Mouse (Mus musculus) kidney, postnatal 25 days (tissue): ENCODE data around the gene Smn1.
"Not testable (repeated sequence)": the region's sequence is repeated elsewhere in the genome, so short reads cannot be mapped to it uniquely, and the experiment has no call there.

ENCODE experiments used
- DNase-seq, 2 experiments: peaks; one replicate each; pipeline ENCODE4 v3.0.0; 2021; ENCODE audit warnings: mixed read lengths in 2 of 2

The Smn1 gene

DNA sequence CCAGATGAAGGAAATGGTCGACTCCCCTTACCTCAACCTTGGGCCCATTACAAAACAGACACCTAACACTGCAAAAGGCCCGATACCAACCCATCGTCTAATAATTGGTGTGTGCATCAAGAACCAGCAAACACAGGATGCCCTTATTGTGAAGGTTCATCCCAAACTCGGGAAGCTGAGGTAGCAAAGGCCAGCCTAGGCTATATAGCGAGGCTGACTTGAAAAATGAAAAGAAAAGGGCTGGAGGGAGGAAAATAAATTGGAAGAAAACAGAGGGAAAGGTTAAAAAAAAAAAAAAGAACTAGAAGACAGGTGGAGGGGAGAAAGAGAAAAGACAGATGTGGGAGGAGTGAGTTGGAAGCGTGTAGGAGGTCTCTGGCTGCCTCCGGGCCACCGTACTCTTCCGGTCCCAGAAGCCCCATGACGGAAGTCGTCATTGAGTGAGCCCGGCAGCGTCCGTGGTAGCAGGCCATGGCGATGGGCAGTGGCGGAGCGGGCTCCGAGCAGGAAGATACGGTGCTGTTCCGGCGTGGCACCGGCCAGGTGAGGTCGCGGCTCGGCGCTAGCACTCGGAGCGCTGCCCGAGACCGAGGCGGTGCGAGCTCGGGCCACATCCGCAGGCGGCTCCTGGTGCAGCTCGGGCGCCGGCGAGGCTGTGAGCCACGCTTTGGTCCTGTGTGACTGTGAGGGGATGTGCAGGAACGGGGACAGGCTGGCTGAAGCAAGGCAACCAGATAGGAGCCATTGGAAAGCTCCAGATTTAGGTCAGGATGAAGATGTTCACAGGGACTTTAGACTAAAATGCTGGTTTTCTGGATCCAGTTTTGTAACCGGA, at the start of gene Smn1:
TSS of gene Smn1 (plus strand) at position 430 of the 835 bp plus-strand sequence.
- DNase-seq, result peak; percentile 97 to 98

DNA sequence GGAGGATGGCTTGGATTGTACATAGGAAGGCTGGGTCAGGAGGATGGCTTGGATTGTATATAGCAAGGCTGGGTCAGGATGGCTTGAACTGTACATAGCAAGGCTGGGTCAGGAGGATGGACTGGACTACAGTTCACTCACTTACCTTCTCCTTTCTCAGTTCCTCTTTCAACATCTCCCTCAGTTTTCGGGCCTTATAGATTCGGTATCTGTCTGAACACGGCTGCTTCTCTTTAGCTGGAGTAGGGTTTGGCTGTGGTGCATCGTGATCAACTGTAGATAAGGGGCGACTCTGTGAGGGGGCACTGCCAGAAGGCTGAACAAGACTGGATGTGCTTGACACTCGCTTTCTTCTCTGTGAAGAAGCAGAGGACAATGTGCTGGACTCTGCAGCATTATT, 25.8 kb upstream of the Smn1 start:
- DNase-seq, result no peak

DNA sequence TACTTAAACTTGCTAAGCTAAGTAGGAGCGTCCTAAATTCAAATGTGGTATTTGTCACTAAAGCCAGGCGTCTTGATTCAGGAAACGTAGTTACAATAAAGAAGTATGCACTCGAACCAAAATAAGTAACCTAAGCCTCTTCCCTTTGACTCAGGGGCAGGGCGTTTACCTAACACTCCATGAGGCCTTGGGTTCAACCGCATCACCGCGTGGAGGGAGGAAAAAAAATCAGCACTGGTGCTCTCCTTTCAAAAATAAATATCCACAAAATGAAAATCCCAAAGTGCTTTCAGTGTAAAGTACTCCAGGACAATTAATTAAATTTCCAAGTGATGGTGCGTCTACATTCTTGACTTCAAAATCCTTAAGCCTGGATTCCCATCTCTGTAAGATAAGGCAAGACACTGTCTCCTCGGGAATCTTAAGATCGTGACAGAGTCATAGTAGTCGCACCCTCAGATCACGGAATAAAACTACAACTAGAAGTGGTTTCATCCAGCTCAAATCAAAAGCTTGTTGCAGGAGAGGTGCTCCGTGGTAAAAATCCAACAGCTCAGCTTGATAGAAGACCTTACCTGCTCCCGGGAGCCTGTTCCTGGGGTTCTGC, 21.5 kb upstream of the Smn1 start:
- no peak for DNase-seq

DNA sequence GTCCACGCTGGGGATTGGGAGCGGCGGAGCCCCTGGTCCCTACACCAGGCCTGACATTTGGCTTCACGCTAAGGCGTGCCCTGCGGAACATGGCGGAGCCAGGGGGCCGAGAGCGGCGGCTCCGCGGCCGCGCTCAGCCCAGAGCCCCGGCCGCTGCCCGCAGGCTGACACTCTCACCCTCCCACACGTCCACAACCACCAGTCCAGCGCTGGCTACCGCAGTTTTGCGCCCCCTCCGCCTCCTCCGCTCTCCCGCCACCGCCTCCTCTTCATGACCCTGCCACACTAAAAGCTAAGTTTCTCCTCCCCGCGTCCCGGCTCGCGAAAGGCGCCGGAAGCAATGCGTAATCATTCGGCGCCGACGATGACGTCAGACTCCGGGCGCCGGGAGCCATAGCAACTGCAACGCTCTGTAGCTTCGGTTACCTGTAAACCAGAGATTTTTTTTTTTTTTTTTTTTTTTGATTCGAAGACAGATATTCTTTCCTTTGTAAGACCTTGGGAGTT, 20.9 kb upstream of the Smn1 start, which contains the start of gene Bdp1:
TSS of gene Bdp1 (minus strand) at position 323 of the 507 bp plus-strand sequence.
- DNase-seq, result peak; percentile 96

DNA sequence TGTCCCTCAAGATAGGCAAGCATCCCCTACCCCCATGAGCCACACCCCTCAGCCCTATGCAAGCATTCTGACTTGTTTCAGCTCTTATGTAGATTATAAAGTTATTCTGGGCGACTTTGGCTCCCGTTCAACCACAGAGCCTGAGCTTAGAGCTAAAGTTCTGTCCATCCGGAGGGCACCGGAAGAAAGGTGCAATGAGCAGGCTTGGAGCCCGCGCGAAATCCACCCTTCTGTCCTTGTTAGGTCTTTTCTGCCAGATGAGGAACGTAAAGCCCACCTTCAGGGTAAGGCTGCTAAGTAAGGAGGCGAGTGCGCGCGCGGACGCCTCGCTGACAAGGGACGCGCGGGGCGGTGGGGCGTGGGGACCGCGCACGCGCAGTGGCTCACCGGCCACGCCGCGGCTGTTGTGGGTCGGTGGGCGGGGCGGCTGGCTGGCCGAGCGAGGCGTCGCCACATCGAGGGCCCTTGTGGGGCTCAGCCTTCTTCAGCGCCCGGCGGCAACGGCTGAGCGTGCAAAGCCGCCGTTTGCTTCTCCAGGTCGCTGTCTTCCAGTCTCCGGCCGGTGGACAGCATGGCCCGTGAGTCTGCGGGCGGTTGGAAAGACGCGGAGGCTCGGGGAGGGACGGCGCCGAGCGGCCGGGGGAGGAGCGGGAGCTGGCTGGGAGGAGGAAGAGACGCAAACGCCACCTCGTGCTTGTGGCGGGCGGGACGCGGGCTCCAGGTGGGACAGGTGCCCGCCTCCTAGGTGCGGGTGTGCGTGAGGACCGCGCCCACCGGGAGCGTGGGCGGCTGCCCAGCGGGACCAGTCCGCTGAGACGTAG, 16.8 kb upstream of the Smn1 start, which contains the start of gene Serf1:
TSS of gene Serf1 (plus strand) at position 361 of the 821 bp plus-strand sequence.
- peak; percentile 85 to 89 for DNase-seq

DNA sequence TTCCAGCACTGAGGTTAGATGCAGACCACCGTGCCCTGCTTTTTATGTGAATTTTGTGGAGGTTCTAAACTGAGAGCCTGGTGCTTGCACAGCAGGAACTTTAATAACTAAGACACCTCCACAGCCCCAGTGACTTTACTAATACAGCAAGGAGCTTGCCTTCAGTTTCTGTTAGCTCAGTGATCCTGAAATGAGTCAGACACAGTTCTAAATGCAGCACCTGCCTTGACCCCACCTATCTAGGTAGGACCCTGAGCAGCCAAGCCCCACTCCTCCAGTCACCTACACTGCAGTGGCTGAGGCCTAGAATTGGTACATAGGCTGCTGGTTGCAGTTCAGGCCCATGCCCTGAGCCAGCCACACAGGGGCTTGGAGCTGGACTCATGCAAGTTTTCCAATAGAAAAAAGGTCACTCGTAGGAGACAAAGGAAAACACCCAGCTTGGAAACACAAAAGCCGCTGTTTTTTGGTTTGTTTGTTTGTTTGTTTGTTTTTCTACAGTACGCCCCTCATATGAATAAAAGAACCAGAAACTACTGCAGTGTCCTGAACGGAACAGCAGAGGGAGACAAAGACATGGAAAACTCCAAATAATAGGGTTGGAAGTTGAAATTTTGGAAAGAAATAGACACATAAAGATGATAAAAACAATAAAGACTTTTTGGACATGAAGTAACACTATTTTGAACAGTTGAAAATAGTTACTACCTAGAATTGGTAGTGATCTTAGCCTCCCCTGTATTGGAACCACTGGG, 12.3 kb upstream of the Smn1 start:
- DNase-seq, result peak in 1 of 2 experiments; percentile 32

DNA sequence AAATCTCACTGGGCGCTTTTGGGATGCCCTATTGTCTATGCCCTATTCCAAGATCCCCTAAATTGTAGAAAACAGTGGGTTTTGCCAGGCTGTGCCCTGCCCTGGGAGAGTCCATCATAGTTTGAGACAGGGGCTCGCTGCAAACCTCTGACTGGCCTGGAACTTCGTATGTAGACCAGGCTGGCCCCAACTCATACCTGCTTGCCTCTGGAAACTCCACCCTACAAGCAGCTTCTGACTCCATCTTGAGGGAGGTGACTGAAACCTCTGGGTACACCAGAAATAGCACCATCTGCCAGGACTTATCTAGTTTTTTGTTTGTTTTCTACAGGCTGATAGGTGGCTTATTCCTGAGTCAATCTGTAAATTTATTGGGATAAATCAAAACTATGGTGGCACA, 682 bp upstream of the Smn1 start:
- DNase-seq, result no peak

DNA sequence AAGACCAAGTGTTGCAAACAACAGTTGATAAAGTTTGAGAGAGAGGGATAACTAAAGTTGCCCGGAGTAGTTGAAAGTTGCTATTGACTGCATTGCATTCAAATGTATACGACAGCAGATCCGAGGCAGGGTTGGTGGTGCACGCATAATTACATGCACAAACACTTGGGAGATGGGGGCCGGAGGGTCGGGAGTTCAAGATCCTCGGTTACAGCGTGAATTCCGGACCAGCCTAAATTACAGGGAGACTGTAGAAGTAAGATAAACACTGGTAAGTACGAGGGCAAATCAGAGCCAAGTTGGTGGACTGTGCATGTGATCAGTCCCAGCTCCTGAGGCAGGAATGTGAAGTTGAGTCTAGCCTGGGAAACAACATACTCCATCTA, 599 bp downstream of the Smn1 start:
- no peak for DNase-seq

DNA sequence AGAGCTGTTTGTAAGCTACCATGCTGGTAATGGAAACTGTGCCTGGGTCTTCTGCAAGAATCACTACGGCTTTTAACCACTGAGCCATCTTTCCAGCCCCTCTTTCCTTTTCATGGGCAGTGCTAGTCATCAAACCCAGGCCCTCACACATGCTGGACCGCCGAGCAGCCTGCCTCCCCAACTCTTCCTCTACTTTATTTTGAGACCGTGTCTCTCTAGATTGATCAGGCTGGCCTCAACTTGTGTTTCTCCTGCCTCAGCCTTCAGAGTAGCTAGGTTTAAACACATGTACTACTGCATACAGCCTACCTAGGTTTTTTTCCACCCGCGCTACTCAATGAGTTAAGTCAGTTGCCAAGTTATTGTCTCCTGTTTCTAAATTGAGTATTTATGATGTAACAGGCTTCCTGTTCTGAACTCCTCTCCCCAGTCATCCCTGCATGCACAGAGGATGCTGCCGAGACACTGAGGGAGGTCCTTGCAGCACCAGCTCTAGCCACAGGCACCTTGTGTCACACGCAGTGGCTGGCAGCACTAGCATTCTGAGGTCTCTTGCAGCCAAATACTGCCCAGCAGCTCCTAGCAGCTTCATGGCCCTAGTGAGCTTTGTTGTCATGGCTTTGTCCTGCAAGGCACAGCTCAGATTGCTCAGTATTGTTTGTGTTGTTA, 17.1 kb downstream of the Smn1 start:
- DNase-seq, result no peak

DNA sequence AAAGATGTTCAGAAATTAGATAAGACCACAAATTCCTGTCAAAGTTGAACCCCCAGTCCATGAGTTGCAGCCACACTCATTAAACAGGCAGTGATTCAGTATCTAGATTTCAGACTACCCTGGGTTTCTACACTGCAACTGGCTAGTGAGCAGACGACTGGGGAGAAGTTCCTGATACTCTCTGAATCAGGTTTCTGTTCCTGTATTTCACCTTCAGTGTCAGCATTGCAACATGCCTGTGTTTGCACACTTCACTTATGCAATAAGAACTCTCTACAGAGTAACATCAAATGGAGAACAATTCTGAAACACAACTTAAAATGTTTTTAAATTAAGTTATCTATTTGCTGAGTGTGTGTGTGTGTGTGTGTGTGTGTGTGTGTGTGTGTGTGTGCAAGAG, 28.0 kb downstream of the Smn1 start:
- DNase-seq, result no peak

DNA sequence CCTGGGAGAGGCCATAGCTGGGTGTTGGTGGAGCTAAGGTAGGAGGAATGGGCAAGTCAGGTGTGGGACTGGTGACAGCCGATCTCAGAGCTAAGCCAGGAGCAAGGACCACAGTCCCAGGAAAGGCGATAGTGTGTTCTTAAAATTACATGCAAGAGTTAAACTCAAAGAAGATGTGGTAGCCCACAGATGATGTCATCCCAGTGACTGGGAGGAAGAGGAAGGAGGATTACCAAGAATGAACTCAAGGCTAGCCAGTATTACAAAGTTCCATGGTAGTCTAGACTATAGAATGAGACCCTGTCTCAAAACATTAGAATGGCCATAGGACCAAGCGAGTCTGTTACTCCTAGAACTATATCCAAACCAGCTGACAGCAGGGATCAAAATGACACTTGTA, 32.0 kb downstream of the Smn1 start:
- DNase-seq, result no peak

DNA sequence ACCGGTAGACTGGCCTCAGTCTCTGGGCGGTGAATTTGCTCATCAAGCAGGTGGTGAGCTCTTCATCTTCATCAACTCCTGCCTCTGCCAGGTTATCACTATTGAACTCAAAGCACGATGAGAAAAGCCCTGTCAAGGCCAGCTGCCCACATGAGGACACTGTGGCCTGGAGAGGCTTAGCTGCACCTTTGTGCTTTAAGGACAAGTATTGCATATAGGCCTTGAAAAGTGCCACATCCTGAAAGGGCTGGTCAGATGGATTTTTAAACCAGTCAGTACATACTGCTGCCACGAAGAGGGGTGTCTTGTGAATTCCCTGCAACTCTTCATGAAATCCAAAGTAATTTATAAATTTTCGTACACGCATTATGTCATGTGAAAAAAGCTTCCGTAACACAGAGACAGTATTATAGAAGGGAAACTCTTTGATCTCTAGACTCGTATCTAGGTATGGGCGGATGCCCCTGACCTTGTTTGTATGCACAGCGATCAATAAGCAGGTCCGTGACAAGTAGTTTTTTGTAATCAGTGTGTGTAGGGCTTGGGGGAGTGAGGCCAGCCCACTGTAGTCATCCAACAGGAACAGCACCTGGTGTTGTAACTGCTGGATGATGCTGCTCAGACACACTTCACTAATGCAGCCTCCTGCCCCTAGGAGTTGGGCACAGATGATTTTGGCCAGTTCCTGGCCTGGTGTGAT, 36.7 kb downstream of the Smn1 start:
- not testable (repeated sequence) for DNase-seq

DNA sequence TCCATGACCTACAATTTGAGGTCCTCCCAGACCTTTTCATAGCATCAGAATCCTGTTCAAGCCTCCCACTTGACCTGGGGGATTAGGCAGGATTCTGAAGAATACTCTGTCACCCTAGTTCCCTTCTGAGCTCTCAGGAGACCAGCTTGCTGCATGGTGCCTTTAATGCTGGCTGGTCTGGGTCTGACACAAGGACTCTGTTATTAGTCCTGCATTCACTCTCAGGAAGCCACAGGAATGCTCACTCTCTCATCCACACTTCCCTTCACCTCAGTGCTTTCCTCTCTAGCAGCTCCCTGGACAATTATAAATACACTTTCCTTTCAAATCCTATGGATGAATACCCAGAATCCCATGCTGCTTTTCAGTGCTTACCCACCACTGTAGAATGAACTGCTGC, 37.8 kb downstream of the Smn1 start:
- DNase-seq, result not testable (repeated sequence)

DNA sequence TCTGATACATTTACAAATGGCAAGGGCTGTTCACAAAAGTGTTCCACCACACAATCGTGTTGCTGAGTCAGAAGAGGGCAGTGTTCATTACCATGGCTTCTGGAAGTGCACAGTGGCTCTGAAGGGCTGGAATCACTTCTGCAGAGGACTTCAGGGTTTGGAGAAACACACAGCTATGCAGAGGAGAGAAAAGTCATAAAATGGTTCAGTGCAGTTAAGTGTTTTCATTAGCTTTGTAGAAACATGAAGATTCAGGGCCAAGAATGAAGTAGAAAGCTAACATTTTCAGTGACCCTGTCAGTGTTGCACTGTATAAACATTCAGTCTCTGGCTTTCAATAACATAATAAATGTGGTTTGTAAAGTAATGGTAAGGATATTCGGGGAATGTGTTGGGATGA, 41.7 kb downstream of the Smn1 start:
- not testable (repeated sequence) for DNase-seq

DNA sequence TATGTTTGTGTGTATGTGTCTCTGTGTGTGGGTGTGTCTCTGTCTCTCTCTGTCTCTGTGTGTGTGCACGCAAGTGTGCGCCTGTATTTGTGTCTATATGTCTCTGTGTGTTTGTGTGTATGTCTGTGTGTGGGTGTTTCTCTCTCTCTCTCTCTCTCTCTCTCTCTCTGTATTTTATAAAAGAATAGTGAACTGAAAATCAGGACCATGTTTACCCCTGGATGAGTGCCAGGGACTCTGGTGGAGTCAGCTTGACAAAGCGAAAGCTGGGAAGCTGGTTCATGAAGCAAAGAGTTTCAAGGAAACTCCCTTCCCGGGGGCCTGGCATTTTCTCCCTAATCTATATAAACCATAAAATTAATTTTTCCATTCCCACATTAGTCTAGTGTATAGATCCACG, 49.7 kb downstream of the Smn1 start:
- DNase-seq, result peak in 1 of 2 experiments; percentile 9

DNA sequence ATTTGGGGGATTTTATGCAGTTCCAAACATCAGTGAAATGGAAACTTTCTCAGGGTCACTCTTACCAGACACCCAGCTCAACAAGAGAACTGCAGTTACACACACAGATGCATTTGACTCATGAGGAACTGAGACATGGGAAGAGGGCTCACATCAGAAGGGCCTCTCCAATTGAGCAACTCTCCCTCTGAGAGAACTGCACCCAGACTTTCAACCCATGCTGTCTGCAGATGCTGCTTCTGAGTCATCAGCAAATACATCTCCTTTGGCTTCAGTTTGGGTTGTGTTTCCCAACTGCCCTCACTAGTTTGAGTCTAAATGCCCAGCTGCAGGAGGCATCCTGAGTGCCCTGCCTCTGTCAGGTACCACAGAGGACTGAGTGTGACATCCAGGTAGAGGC, 58.5 kb downstream of the Smn1 start:
- not testable (repeated sequence) for DNase-seq
